Comparison of ENCODE assay signal across 7 mouse cellular contexts in genomic region chr4:32538088-32538487, GRCm38 (mm10).
DNase-seq lines count a peak whose midpoint lies in the region; ATAC-seq and TF ChIP-seq lines count a peak whose summit lies in the region.

No protein-coding gene starts in this region.

- no peak for TF ChIP-seq EP300 in lung, postnatal 0 days (IDR thresholded peaks at IDR 0.05)

- no peaks in the 10 kb centered on the region for H3K36me3 ChIP-seq in forebrain, embryonic 15.5 days
- H3K36me3 ChIP-seq in lung, postnatal 0 days (ENCODE audit: insufficient read depth, low read length) = no peaks in the 10 kb centered on the region

- TF ChIP-seq CTCF in lung, postnatal 0 days (IDR thresholded peaks at IDR 0.05) = peak; percentile 89

- ATAC-seq in forebrain, embryonic 15.5 days (replicated peaks) = peak; percentile 82
- peak; percentile 45 to 69; a peak in 2 of 4 replicates for ATAC-seq in hematopoietic stem cell, adult 5-6 weeks (replicated peaks in 1 of 2; ENCODE audit: insufficient read depth in 1 of 2, low FRiP score in 2 of 2, low TSS enrichment in 1 of 2, low read depth in 1 of 2, poor library complexity in 2 of 2, severe bottlenecking in 2 of 2)
- ATAC-seq in lung, postnatal 0 days = peak; percentile 62; the same call in 1 of the 2 replicates

- 3% methylated on average over 5 of the region's 5 CpGs for WGBS in forebrain, embryonic 15.5 days
- 24% methylated on average over 5 of the region's 5 CpGs for WGBS in lung, postnatal 0 days

- no peak overlapping the region for H3K9ac ChIP-seq in forebrain, embryonic 15.5 days (replicated peaks)
- H3K9ac ChIP-seq in lung, postnatal 0 days (replicated peaks; ENCODE audit: low read depth) = no peak overlapping the region

- peak; percentile 70 for DNase-seq in Muller cell, postnatal 12 days (ENCODE audit: inconsistent ontology term)
- peak; percentile 78 for DNase-seq in brain, embryonic 18.5 days (ENCODE audit: low read depth, low spot score)
- DNase-seq in layer of hippocampus, adult 18-20 months (ENCODE audit: low spot score in 2 of 2) = peak; percentile 30 to 75
- peak; percentile 86 for DNase-seq in lung, postnatal 0 days (ENCODE audit: low spot score)
- DNase-seq in right cerebral cortex, postnatal 14 days = peak; percentile 71

- H3K9me3 ChIP-seq in forebrain, embryonic 15.5 days = no peaks in the 10 kb centered on the region
- H3K9me3 ChIP-seq in lung, postnatal 0 days (ENCODE audit: low read length) = no peaks in the 10 kb centered on the region

- peak overlapping the region; percentile 72 for H3K27ac ChIP-seq in forebrain, embryonic 15.5 days (replicated peaks)
- H3K27ac ChIP-seq in lung, postnatal 0 days (ENCODE audit: low read length) = no peak overlapping the region

- H3K27me3 ChIP-seq in forebrain, embryonic 15.5 days = no peaks in the 10 kb centered on the region
- no peaks in the 10 kb centered on the region for H3K27me3 ChIP-seq in lung, postnatal 0 days (replicated peaks; ENCODE audit: insufficient read depth, low read length)

- no peak overlapping the region for H3K4me3 ChIP-seq in forebrain, embryonic 15.5 days
- H3K4me3 ChIP-seq in lung, postnatal 0 days (ENCODE audit: low read depth, low read length) = no peak overlapping the region

- H3K4me2 ChIP-seq in forebrain, embryonic 15.5 days (replicated peaks) = no peak overlapping the region
- no peak overlapping the region for H3K4me2 ChIP-seq in lung, postnatal 0 days (replicated peaks; ENCODE audit: low read depth, low read length)

- peaks cover 39% of the 10 kb centered on the region for H3K4me1 ChIP-seq in forebrain, embryonic 15.5 days
- H3K4me1 ChIP-seq in lung, postnatal 0 days (ENCODE audit: insufficient read depth, low read depth, low read length) = peaks cover 3% of the 10 kb centered on the region; the same call in 1 of the 2 replicates
